Mouse (Mus musculus) MEL (cell line): Measurements from ENCODE around the gene Opcml. TPM values are rescaled to one million over a fixed set of nuclear protein-coding genes. Genes with fewer than 3 reads are reported as not detected.

Experiments used
- DNase-seq: peaks from one replicate; pipeline ENCODE4 v3.0.0; 2011; ENCODE audit warnings: low read depth, low spot score
- H3K27ac ChIP-seq: 2 replicates; pipeline ENCODE4 v1.5.1; 2012; ENCODE audit warnings: low read depth, mild to moderate bottlenecking, control low read depth, low read length, moderate library complexity; ENCODE audit not compliant: control insufficient read depth
- H3K27me3 ChIP-seq, 2 experiments: fragments of 150-350 bp in 1 of 2; sonication (generic) in 1 of 2; 2 replicates each; pipeline ENCODE4 v1.6.1; 2012; ENCODE audit warnings: low read length in 2 of 2, mild to moderate bottlenecking in 2 of 2, improper control_type of control experiment in 1 of 2, moderate library complexity in 1 of 2; ENCODE audit not compliant: insufficient read depth in 2 of 2, control insufficient read depth in 1 of 2
- H3K36me3 ChIP-seq, 2 experiments: 2 replicates each; pipeline ENCODE4 v1.6.1; 2012 to 2014; ENCODE audit warnings: low read length in 2 of 2, improper control_type of control experiment in 1 of 2, inconsistent platforms in 1 of 2, mild to moderate bottlenecking in 1 of 2; ENCODE audit not compliant: insufficient read depth in 2 of 2, control insufficient read depth in 1 of 2
- H3K4me1 ChIP-seq, 2 experiments: fragments of 150-350 bp in 1 of 2; sonication (generic) in 1 of 2; 2 replicates each; pipeline ENCODE4 v1.6.1; 2012; ENCODE audit warnings: low read length in 2 of 2, improper control_type of control experiment in 1 of 2, mild to moderate bottlenecking in 1 of 2; ENCODE audit not compliant: insufficient read depth in 2 of 2, control insufficient read depth in 1 of 2
- H3K4me3 ChIP-seq, 2 experiments: fragments of 150-350 bp in 1 of 2; sonication (generic) in 1 of 2; 2 replicates each; pipeline ENCODE4 v1.5.1; 2012; ENCODE audit warnings: low read depth in 2 of 2, low read length in 2 of 2, mild to moderate bottlenecking in 2 of 2, moderate library complexity in 2 of 2, control low read depth in 1 of 2, improper control_type of control experiment in 1 of 2; ENCODE audit not compliant: control insufficient read depth in 1 of 2, insufficient read depth in 1 of 2
- H3K79me2 ChIP-seq: 2 replicates; pipeline ENCODE4 v1.6.1; 2012; ENCODE audit warnings: mild to moderate bottlenecking, low read length, moderate library complexity; ENCODE audit not compliant: control insufficient read depth, poor library complexity, insufficient read depth
- H3K9ac ChIP-seq: 2 replicates; pipeline ENCODE4 v1.6.1; 2012; ENCODE audit warnings: low read depth, mild to moderate bottlenecking, control low read depth, low read length, moderate library complexity; ENCODE audit not compliant: control insufficient read depth, poor library complexity, severe bottlenecking
- H3K9me3 ChIP-seq: fragments of 150-350 bp; sonication (generic); replicated peaks from 2 replicates; pipeline ENCODE4 v1.6.1; 2012; ENCODE audit warnings: mild to moderate bottlenecking, low read length, improper control_type of control experiment, moderate library complexity; ENCODE audit not compliant: insufficient read depth
- BHLHE40 ChIP-seq: IDR thresholded peaks from 2 replicates; pipeline ENCODE4 v1.6.1; 2012; ENCODE audit warnings: low read depth, mild to moderate bottlenecking, inconsistent platforms, low read length, improper control_type of control experiment, borderline replicate concordance
- CHD1 ChIP-seq: IDR thresholded peaks from 2 replicates; pipeline ENCODE4 v1.6.1; 2012; ENCODE audit warnings: low read depth, mild to moderate bottlenecking, inconsistent platforms, low read length, improper control_type of control experiment
- CTCF ChIP-seq, 3 experiments: IDR thresholded peaks in 2 of 3; conservative IDR thresholded peaks in 1 of 3; 2 replicates each; pipeline ENCODE4 v1.5.1; 2011 to 2012; ENCODE audit warnings: low read length in 3 of 3, low read depth in 2 of 3, mild to moderate bottlenecking in 2 of 3, improper control_type of control experiment in 1 of 3, inconsistent platforms in 1 of 3, mixed read lengths in 1 of 3, moderate library complexity in 1 of 3; ENCODE audit not compliant: control insufficient read depth in 1 of 3, insufficient read depth in 1 of 3, poor library complexity in 1 of 3, severe bottlenecking in 1 of 3
- ELF1 ChIP-seq: IDR thresholded peaks from 2 replicates; pipeline ENCODE4 v1.6.1; 2014; ENCODE audit warnings: low read depth, mild to moderate bottlenecking, inconsistent platforms, low read length, improper control_type of control experiment, moderate library complexity
- JUND ChIP-seq: IDR thresholded peaks from 2 replicates; pipeline ENCODE4 v1.6.1; 2011; ENCODE audit warnings: low read depth, mild to moderate bottlenecking, improper control_type of control experiment, low read length
- MAFK ChIP-seq: IDR thresholded peaks from 2 replicates; pipeline ENCODE4 v1.6.1; 2011; ENCODE audit warnings: low read depth, mild to moderate bottlenecking, low read length, improper control_type of control experiment, borderline replicate concordance
- MAX ChIP-seq: IDR thresholded peaks from 2 replicates; pipeline ENCODE4 v1.6.1; 2011; ENCODE audit warnings: low read length, improper control_type of control experiment
- MEF2A ChIP-seq: IDR thresholded peaks from 2 replicates; pipeline ENCODE4 v1.6.1; 2014; ENCODE audit warnings: low read depth, mild to moderate bottlenecking, inconsistent platforms, low read length, improper control_type of control experiment; ENCODE audit not compliant: poor library complexity, insufficient replicate concordance, severe bottlenecking; ENCODE audit errors: extremely low read depth
- MYB ChIP-seq: IDR thresholded peaks from 2 replicates; pipeline ENCODE4 v1.6.1; 2011; ENCODE audit warnings: mild to moderate bottlenecking, low read depth, low read length, improper control_type of control experiment
- MYC ChIP-seq: IDR thresholded peaks from 2 replicates; pipeline ENCODE4 v1.6.1; 2011; ENCODE audit warnings: low read depth, mild to moderate bottlenecking, low read length, improper control_type of control experiment, moderate library complexity
- POLR2A ChIP-seq, 2 experiments: IDR thresholded peaks; 2 replicates each; pipeline ENCODE4 v1.6.1; 2011 to 2012; ENCODE audit warnings: low read length in 2 of 2, mild to moderate bottlenecking in 2 of 2, control low read depth in 1 of 2, improper control_type of control experiment in 1 of 2, low read depth in 1 of 2, moderate library complexity in 1 of 2; ENCODE audit not compliant: control insufficient read depth in 1 of 2, insufficient read depth in 1 of 2, poor library complexity in 1 of 2
- POLR2AphosphoS5 ChIP-seq: IDR thresholded peaks from 2 replicates; pipeline ENCODE4 v1.6.1; 2012; ENCODE audit warnings: low read depth, borderline replicate concordance, mild to moderate bottlenecking, inconsistent platforms, low read length, moderate library complexity, mixed read lengths
- RAD21 ChIP-seq: IDR thresholded peaks from 2 replicates; pipeline ENCODE4 v1.6.1; 2011; ENCODE audit warnings: mild to moderate bottlenecking, low read depth, low read length, improper control_type of control experiment
- SIN3A ChIP-seq: IDR thresholded peaks from 2 replicates; pipeline ENCODE4 v1.6.1; 2012; ENCODE audit warnings: low read length, improper control_type of control experiment, inconsistent platforms
- TAL1 ChIP-seq: IDR thresholded peaks from 2 replicates; pipeline ENCODE4 v1.6.1; 2012; ENCODE audit warnings: mild to moderate bottlenecking, inconsistent platforms, low read length, moderate library complexity, mixed read lengths
- UBTF ChIP-seq: IDR thresholded peaks from 2 replicates; pipeline ENCODE4 v1.6.1; 2012; ENCODE audit warnings: low read depth, mild to moderate bottlenecking, inconsistent platforms, low read length, improper control_type of control experiment, moderate library complexity, borderline replicate concordance; ENCODE audit not compliant: insufficient read depth
- USF1 ChIP-seq: IDR thresholded peaks from 2 replicates; pipeline ENCODE4 v1.6.1; 2014; ENCODE audit warnings: low read depth, mild to moderate bottlenecking, inconsistent platforms, low read length, improper control_type of control experiment, moderate library complexity
- USF2 ChIP-seq, 2 experiments: IDR thresholded peaks; 2 replicates each; pipeline ENCODE4 v1.6.1; 2011 to 2012; ENCODE audit warnings: improper control_type of control experiment in 2 of 2, low read length in 2 of 2, borderline replicate concordance in 1 of 2, inconsistent platforms in 1 of 2, low read depth in 1 of 2, mild to moderate bottlenecking in 1 of 2; ENCODE audit not compliant: insufficient read depth in 1 of 2
- ZC3H11A ChIP-seq: IDR thresholded peaks from 2 replicates; pipeline ENCODE4 v1.6.1; 2012; ENCODE audit warnings: low read depth, mild to moderate bottlenecking, inconsistent platforms, low read length, improper control_type of control experiment
- ZMIZ1 ChIP-seq: IDR thresholded peaks from 2 replicates; pipeline ENCODE4 v1.6.1; 2012; ENCODE audit warnings: low read depth, mild to moderate bottlenecking, inconsistent platforms, low read length, improper control_type of control experiment, moderate library complexity
- polyA plus RNA-seq, 2 experiments: library from polyadenylated mRNA; stranded (reverse) in 1 of 2; unstranded in 1 of 2; fragments of >175 nt in 1 of 2; fragments of >200 nt in 1 of 2; gene quantifications; 2 replicates each; pipeline versions ENCODE4 v1.2.1 to v1.2.4; 2012; ENCODE audit warnings: low replicate concordance in 2 of 2, low read depth in 1 of 2; ENCODE audit not compliant: insufficient read length in 2 of 2, insufficient read depth in 1 of 2, missing spikeins in 1 of 2
- total RNA-seq: library from RNA; depleted of rRNA; stranded (reverse); fragments of 300-350 nt; gene quantifications from 2 replicates; pipeline ENCODE4 v1.2.3, GENCODE M21; 2012

The Opcml gene
- total and polyA plus RNA-seq, 3 experiments = not detected

DNA sequence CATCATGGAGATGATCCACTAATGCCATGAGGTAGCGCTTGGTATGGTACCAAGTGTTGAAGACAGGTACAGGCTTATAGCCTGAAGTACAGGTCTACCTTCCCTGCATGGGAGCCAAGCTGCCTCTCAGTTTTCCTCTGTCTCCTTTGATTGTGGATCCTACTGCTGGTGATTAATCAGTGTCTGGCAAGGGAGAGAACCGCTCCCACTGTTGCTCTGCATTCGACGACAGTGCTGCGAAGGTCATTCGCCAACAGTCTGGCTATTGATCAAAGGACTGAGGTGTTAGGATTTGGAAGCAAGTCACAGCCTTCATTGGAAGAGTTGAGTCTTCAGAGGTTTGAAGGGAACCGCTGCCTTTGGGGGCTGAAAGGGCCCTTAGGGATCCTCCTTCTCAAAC lies 495.8 kb downstream of the Opcml start:
- H3K36me3 ChIP-seq = no peaks in the 10 kb centered on the region
- H3K9me3 ChIP-seq = no peaks in the 10 kb centered on the region
- H3K27ac ChIP-seq = no peak overlapping the region
- TF ChIP-seq MAX (no peak), RAD21 (no peak), JUND (no peak), POLR2AphosphoS5 (no peak), USF1 (no peak), ELF1 (no peak), CHD1 (no peak), TAL1 (no peak), UBTF (no peak), ZMIZ1 (no peak)
- DNase-seq = no peak
- H3K4me1 ChIP-seq = no peaks in the 10 kb centered on the region
- no peaks in the 10 kb centered on the region for H3K27me3 ChIP-seq
- H3K9ac ChIP-seq = no peak overlapping the region
- no peaks in the 10 kb centered on the region for H3K79me2 ChIP-seq
- no peak overlapping the region for H3K4me3 ChIP-seq

DNA sequence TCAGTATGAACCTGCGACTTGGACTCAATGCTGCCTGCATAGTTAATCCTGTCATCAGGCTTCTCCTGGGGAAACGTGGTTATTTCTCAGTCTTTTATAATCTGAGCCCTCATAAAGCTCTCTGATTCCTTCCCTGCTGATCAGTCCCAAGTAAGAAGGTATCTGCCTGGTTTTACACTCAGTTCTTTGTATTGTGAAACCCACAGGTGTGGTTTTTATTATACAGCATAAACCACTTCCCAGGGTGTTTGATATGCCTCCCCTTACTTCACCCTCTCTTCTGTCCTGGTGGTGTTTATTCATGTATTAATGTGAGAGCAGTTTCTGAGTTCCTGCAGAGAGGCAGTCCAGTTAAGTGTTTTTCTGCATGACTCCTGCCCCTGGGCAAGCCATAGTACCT lies 496.9 kb downstream of the Opcml start:
- Histone ChIP-seq H3K4me1 (no peaks in the 10 kb centered on the region), H3K27ac (no peak overlapping the region), H3K27me3 (no peaks in the 10 kb centered on the region), H3K79me2 (no peaks in the 10 kb centered on the region), H3K36me3 (no peaks in the 10 kb centered on the region), H3K4me3 (no peak overlapping the region), H3K9me3 (no peaks in the 10 kb centered on the region), H3K9ac (no peak overlapping the region)
- DNase-seq = no peak
- TF ChIP-seq MAX (no peak), CTCF (IDR thresholded peaks at IDR 0.05 in 2 of 3, conservative IDR thresholded peaks at IDR 0.05 in 1 of 3; ENCODE audit: control insufficient read depth in 1 of 3, insufficient read depth in 1 of 3, low read depth in 2 of 3, low read length in 3 of 3, poor library complexity in 1 of 3, severe bottlenecking in 1 of 3) (no peak), POLR2A (IDR thresholded peaks at IDR 0.05; ENCODE audit: control insufficient read depth in 1 of 2, insufficient read depth in 1 of 2, low read depth in 1 of 2, low read length in 2 of 2, poor library complexity in 1 of 2) (no peak), USF2 (IDR thresholded peaks at IDR 0.05; ENCODE audit: borderline replicate concordance in 1 of 2, insufficient read depth in 1 of 2, low read depth in 1 of 2, low read length in 2 of 2) (no peak), SIN3A (no peak), ZMIZ1 (no peak), MAFK (no peak), MEF2A (no peak), ZC3H11A (no peak), RAD21 (no peak), MYB (no peak), BHLHE40 (no peak), MYC (no peak)
